Mouse (Mus musculus): Measurements from ENCODE around the gene Krtap6-1. TPM values are rescaled to one million over a fixed set of nuclear protein-coding genes. Genes with fewer than 3 reads are reported as not detected.

Gene Krtap6-1
- not detected for polyA plus RNA-seq (2015; fragmentation: Illumina TruSeq; extraction: RNeasy Lipid Tissue Mini Kit (QIAGEN cat#74804); ENCODE audit: insufficient read depth, low replicate concordance)

DNA sequence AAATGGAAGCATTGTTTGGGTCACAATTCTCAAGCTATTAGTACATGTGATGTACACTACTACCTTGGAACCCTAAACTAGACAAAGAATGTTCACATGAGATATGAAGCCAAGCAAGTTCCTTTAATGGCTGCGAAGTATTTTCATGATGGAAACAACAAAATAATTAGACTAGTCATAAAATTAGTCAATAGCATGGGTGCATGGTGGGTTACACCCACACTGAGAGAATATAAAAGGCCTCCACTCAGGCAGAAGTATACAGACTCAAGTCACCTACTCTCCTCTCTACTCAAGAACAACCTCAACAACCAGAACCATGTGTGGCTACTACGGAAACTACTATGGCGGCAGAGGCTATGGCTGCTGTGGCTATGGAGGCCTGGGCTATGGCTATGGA is at the start of gene Krtap6-1:
Gene Krtap6-1, plus strand, starts transcription at position 301 of the 400 bp plus-strand sequence.

DNA sequence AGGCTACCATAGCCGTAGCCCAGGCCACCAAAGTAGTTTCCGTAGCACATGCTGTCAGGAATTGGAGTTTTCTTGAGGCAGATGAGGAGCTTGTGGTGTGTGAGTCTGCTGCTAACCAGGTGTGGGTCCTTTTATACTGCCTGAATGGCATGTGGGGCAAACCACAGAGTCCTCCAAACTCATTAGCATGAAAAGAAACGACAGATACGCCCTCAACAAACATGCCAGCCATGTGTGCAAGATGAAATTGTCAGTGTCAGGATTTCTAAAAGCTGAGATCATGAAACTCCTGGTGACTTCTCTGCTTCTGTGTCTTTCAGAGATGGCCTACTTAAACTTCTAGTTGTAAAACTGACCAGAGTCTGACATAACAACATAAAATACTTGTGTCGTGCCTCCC is 20.8 kb upstream of the Krtap6-1 start, which contains the start of gene Krtap22-2:
Gene Krtap22-2, minus strand, starts transcription at position 101 of the 400 bp plus-strand sequence.

DNA sequence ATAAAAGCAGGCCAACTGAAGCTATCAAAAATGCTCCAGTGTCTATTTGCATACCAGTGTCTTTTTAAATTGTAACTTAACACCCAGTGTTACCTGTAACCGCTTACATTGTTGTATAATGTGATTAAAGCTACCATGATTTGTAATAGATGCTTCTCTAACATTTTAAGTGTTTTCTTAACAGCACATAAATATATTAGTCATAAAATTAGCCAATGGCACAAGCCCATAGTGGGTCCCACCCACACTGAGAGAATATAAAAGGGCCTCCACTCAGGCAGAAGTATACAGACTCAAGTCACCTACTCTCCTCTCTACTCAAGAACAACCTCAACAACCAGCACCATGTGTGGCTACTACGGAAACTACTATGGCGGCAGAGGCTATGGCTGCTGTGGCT is 16.5 kb upstream of the Krtap6-1 start, which contains the start of gene Gm10229:
Gene Gm10229, plus strand, starts transcription at position 301 of the 400 bp plus-strand sequence.

DNA sequence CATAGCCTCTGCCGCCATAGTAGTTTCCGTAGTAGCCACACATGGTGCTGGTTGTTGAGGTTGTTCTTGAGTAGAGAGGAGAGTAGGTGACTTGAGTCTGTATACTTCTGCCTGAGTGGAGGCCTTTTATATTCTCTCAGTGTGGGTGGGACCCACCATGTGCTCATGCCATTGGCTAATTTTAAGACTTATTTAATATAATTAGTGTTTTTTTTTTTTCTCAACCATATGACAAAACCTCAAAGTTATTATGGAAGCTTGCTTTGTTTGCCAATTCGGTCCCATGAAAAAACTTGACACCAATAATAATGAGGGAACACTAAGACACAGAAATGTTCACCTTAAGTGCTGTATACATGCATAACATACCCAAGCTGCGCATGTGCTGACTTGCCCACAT is 9.9 kb downstream of the Krtap6-1 start, which contains the start of gene Gm10228:
Gene Gm10228, minus strand, starts transcription at position 101 of the 400 bp plus-strand sequence.

DNA sequence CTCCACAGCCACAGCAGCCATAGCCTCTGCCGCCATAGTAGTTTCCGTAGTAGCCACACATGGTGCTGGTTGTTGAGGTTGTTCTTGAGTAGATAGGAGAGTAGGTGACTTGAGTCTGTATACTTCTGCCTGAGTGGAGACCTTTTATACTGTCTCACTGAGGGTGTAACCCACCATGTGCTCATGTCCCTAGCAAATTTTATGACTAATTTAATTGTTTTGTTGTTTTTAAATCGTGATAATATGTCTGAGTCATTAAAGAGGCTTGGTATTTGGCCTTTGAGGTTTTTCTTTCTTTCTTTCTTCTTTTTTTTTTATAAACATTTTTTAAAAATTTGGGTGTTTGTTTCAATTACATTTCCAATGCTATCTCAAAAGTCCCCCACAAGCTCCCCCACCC is 16.3 kb downstream of the Krtap6-1 start, which contains the start of gene Krtap6-5:
Gene Krtap6-5, minus strand, starts transcription at position 101 of the 400 bp plus-strand sequence.

DNA sequence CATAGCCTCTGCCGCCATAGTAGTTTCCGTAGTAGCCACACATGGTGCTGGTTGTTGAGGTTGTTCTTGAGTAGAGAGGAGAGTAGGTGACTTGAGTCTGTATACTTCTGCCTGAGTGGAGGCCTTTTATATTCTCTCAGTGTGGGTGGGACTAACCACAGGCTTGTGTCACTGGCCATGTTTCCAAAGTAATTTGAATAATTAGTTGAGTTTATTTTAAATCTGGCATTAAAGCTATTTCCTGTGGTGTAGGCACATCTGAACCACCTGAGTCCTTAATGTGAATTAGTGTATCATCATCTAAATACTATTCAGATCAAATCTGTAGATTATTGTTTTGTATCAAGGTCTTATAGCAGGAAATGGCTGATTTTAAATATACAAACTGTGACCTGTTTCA is 32.4 kb downstream of the Krtap6-1 start, which contains the start of gene 1110025L11Rik:
Gene 1110025L11Rik, minus strand, starts transcription at position 101 of the 400 bp plus-strand sequence.

Other genes with a start within 250 kb of the Krtap6-1 start
- not detected for gene Gm20741, start 219.5 kb upstream of the Krtap6-1 start, polyA plus RNA-seq (2015; fragmentation: Illumina TruSeq; extraction: RNeasy Lipid Tissue Mini Kit (QIAGEN cat#74804); ENCODE audit: insufficient read depth, low replicate concordance)
- gene Krtap15, start 211.5 kb upstream of the Krtap6-1 start, polyA plus RNA-seq (2015; fragmentation: Illumina TruSeq; extraction: RNeasy Lipid Tissue Mini Kit (QIAGEN cat#74804); ENCODE audit: insufficient read depth, low replicate concordance): not detected
- gene Krtap14, start 205.6 kb upstream of the Krtap6-1 start, polyA plus RNA-seq (2015; fragmentation: Illumina TruSeq; extraction: RNeasy Lipid Tissue Mini Kit (QIAGEN cat#74804); ENCODE audit: insufficient read depth, low replicate concordance): not detected
- gene Krtap19-1, start 162.3 kb upstream of the Krtap6-1 start, polyA plus RNA-seq (2015; fragmentation: Illumina TruSeq; extraction: RNeasy Lipid Tissue Mini Kit (QIAGEN cat#74804); ENCODE audit: insufficient read depth, low replicate concordance): not detected
- not detected for gene Krtap19-2, start 157.4 kb upstream of the Krtap6-1 start, polyA plus RNA-seq (2015; fragmentation: Illumina TruSeq; extraction: RNeasy Lipid Tissue Mini Kit (QIAGEN cat#74804); ENCODE audit: insufficient read depth, low replicate concordance)
- not detected for gene Krtap19-3, start 153.7 kb upstream of the Krtap6-1 start, polyA plus RNA-seq (2015; fragmentation: Illumina TruSeq; extraction: RNeasy Lipid Tissue Mini Kit (QIAGEN cat#74804); ENCODE audit: insufficient read depth, low replicate concordance)
- not detected for gene Krtap19-4, start 146.6 kb upstream of the Krtap6-1 start, polyA plus RNA-seq (2015; fragmentation: Illumina TruSeq; extraction: RNeasy Lipid Tissue Mini Kit (QIAGEN cat#74804); ENCODE audit: insufficient read depth, low replicate concordance)
- not detected for gene Krtap19-5, start 135.2 kb upstream of the Krtap6-1 start, polyA plus RNA-seq (2015; fragmentation: Illumina TruSeq; extraction: RNeasy Lipid Tissue Mini Kit (QIAGEN cat#74804); ENCODE audit: insufficient read depth, low replicate concordance)
- gene Krtap19-9b, start 99.4 kb upstream of the Krtap6-1 start, polyA plus RNA-seq (2015; fragmentation: Illumina TruSeq; extraction: RNeasy Lipid Tissue Mini Kit (QIAGEN cat#74804); ENCODE audit: insufficient read depth, low replicate concordance): not detected
- gene Krtap16-3, start 68.8 kb upstream of the Krtap6-1 start, polyA plus RNA-seq (2015; fragmentation: Illumina TruSeq; extraction: RNeasy Lipid Tissue Mini Kit (QIAGEN cat#74804); ENCODE audit: insufficient read depth, low replicate concordance): not detected
- gene Krtap22-2, start 20.9 kb upstream of the Krtap6-1 start, polyA plus RNA-seq (2015; fragmentation: Illumina TruSeq; extraction: RNeasy Lipid Tissue Mini Kit (QIAGEN cat#74804); ENCODE audit: insufficient read depth, low replicate concordance): not detected
- gene Gm10229, start 16.4 kb upstream of the Krtap6-1 start, polyA plus RNA-seq (2015; fragmentation: Illumina TruSeq; extraction: RNeasy Lipid Tissue Mini Kit (QIAGEN cat#74804); ENCODE audit: insufficient read depth, low replicate concordance): not detected
- not detected for gene Gm10228, start 9.8 kb downstream of the Krtap6-1 start, polyA plus RNA-seq (2015; fragmentation: Illumina TruSeq; extraction: RNeasy Lipid Tissue Mini Kit (QIAGEN cat#74804); ENCODE audit: insufficient read depth, low replicate concordance)
- gene Krtap6-5, start 16.2 kb downstream of the Krtap6-1 start, polyA plus RNA-seq (2015; fragmentation: Illumina TruSeq; extraction: RNeasy Lipid Tissue Mini Kit (QIAGEN cat#74804); ENCODE audit: insufficient read depth, low replicate concordance): not detected
- gene 1110025L11Rik, start 32.3 kb downstream of the Krtap6-1 start, polyA plus RNA-seq (2015; fragmentation: Illumina TruSeq; extraction: RNeasy Lipid Tissue Mini Kit (QIAGEN cat#74804); ENCODE audit: insufficient read depth, low replicate concordance): not detected
- gene Krtap6-3, start 52.3 kb downstream of the Krtap6-1 start, polyA plus RNA-seq (2015; fragmentation: Illumina TruSeq; extraction: RNeasy Lipid Tissue Mini Kit (QIAGEN cat#74804); ENCODE audit: insufficient read depth, low replicate concordance): not detected
- not detected for gene Gm6358, start 109.2 kb downstream of the Krtap6-1 start, polyA plus RNA-seq (2015; fragmentation: Illumina TruSeq; extraction: RNeasy Lipid Tissue Mini Kit (QIAGEN cat#74804); ENCODE audit: insufficient read depth, low replicate concordance)
- gene Gm10061, start 119.4 kb downstream of the Krtap6-1 start, polyA plus RNA-seq (2015; fragmentation: Illumina TruSeq; extraction: RNeasy Lipid Tissue Mini Kit (QIAGEN cat#74804); ENCODE audit: insufficient read depth, low replicate concordance): not detected
- not detected for gene Gm9789, start 126.3 kb downstream of the Krtap6-1 start, polyA plus RNA-seq (2015; fragmentation: Illumina TruSeq; extraction: RNeasy Lipid Tissue Mini Kit (QIAGEN cat#74804); ENCODE audit: insufficient read depth, low replicate concordance)
- gene Gm7735, start 137.8 kb downstream of the Krtap6-1 start, polyA plus RNA-seq (2015; fragmentation: Illumina TruSeq; extraction: RNeasy Lipid Tissue Mini Kit (QIAGEN cat#74804); ENCODE audit: insufficient read depth, low replicate concordance): not detected
- not detected for gene 1110057P08Rik, start 143.0 kb downstream of the Krtap6-1 start, polyA plus RNA-seq (2015; fragmentation: Illumina TruSeq; extraction: RNeasy Lipid Tissue Mini Kit (QIAGEN cat#74804); ENCODE audit: insufficient read depth, low replicate concordance)
- gene Krtap20-2, start 174.2 kb downstream of the Krtap6-1 start, polyA plus RNA-seq (2015; fragmentation: Illumina TruSeq; extraction: RNeasy Lipid Tissue Mini Kit (QIAGEN cat#74804); ENCODE audit: insufficient read depth, low replicate concordance): not detected

Data from spleen, adult 10 weeks (tissue).